Mouse (Mus musculus): Measurements from ENCODE around the gene Scamp1. TPM values are rescaled to one million over a fixed set of nuclear protein-coding genes. Genes with fewer than 3 reads are reported as not detected.

Gene Scamp1
- polyA plus RNA-seq, 1 experiment, result not detected

DNA sequence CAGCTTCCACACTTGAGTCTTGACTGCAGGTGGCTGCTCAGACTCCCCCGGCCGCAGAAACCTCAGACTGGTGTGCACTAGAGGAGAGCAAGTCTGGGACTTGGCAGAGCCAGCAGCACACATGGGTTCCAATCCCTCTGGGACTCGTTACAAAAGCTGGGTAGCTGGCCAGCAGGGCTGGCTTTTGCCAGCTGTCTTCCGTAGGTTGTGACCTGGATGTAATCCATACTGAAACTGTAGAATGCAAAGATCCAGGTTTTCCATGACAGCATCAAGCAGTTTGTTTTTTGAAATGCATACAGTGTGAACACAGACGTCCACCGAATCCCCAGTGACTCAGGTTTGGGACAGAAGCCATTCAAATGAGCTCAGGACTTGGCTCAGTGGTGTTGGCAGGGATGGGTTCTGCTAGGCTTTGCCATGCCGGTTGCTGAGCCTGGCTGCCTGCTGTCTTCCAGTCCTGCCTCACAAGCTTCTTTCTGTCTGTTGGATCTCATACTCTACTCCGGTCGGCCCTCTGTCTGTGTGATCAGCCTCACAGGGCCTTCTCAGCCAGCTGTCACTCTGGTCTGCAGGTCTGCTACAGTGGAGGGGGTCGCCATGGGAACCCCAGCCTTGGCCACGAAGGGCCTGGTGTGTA lies 107.1 kb downstream of the Scamp1 start:
- 55% methylated on average over 11 of the region's 11 CpGs for WGBS
- Histone ChIP-seq H3K27ac (ENCODE audit: insufficient read depth, low read depth, low read length) (no peak overlapping the region), H3K4me1 (ENCODE audit: control insufficient read depth, insufficient read depth, low read length) (peaks cover 27% of the 10 kb centered on the region), H3K4me3 (ENCODE audit: insufficient read depth, low read depth, low read length) (no peak overlapping the region)
- TF ChIP-seq CTCF (IDR thresholded peaks at IDR 0.05; ENCODE audit: insufficient read depth, low read depth, low read length), result no peak
- TF ChIP-seq POLR2A (IDR thresholded peaks at IDR 0.05; ENCODE audit: insufficient read depth, low read depth, low read length), result no peak

- H3K4me3 ChIP-seq (ENCODE audit: insufficient read depth, low read depth, low read length), result no peak overlapping the region
- WGBS, result 72% methylated on average over 7 of the region's 7 CpGs
- TF ChIP-seq CTCF (IDR thresholded peaks at IDR 0.05; ENCODE audit: insufficient read depth, low read depth, low read length) (0 out of 2 replicates have a peak, but pooled peaks have one; percentile 31), POLR2A (IDR thresholded peaks at IDR 0.05; ENCODE audit: insufficient read depth, low read depth, low read length) (no peak)
- no peak overlapping the region for H3K27ac ChIP-seq (ENCODE audit: insufficient read depth, low read depth, low read length)
- peaks cover 28% of the 10 kb centered on the region for H3K4me1 ChIP-seq (ENCODE audit: control insufficient read depth, insufficient read depth, low read length)
Observed at GRCm38 (mm10) chr13:94177148-94177547, 108.5 kb downstream of the Scamp1 start.

DNA sequence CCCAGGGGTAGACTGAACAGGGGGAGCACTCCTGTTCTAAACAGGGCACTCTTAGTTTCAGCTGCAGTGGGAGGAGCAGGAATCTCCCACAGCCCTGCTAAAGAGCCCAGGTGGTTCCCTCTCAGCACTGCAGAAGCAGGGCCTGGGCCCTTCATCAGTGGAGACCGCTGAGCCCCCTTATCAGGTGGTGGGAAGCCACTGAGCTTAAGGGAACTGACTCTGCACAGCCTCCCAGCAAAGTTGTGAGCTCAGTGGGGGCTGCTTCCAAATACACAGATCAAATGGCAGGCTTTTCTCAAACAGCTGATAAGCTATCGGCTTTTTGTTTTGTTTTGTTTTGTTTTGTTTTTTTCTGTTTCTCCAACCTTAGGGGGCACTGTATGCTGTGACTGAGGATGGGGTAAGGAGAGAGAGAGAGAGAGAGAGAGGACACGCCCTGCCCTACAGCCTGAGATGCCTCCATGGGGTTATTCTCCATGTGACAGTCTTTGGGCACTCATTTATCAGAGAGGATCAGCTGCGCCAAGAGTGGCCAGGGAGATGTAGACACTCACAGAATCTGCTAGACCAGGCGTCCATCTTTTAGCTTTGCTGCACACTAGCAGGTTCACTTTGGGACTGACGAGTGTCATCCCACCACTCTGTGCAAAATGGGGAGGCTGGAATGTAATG lies 110.1 kb downstream of the Scamp1 start:
- Histone ChIP-seq H3K27ac (ENCODE audit: insufficient read depth, low read depth, low read length) (no peak overlapping the region), H3K4me3 (ENCODE audit: insufficient read depth, low read depth, low read length) (peak overlapping the region; percentile 43; the same call in 1 of the 2 replicates)
- whole genome bisulfite sequencing, result 76% methylated on average over 6 of the region's 6 CpGs

DNA sequence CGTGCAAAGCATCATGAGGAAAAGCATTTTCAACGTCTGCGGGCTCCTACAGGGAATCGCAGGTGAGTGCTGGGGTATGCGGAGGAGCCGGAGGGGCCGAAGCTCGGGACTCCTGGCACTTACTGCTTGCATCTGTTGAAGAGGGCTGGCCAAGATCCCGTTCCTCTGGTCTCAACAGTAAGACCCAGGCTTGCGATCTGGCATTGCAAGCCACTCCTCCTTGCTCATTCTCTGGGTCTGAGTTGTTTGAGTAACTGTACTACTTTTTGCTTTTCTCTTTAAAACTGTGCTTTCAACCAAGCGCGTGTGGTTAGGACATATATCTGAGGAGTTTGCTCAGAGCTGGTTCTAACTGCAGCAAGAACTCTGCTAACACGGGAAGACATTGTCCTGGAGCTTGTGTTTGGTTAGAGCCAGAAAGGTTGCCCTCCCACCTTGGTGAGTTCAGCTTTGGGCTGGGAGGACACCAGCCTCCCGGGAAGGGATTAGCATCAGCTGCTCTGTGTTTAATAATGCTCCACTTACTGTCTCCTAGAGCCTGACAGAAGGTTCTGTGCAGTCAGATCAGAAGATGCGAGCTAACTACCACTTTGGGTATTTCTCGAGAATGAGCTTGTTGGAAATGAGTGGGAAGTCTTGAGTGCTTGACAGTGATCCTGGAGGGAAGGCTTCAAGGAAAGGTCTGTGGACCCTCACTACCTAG lies 110.9 kb downstream of the Scamp1 start:
- H3K4me3 ChIP-seq (ENCODE audit: insufficient read depth, low read depth, low read length), result peak overlapping the region; percentile 43
- peaks cover 28% of the 10 kb centered on the region for H3K4me1 ChIP-seq (ENCODE audit: control insufficient read depth, insufficient read depth, low read length)
- TF ChIP-seq POLR2A (IDR thresholded peaks at IDR 0.05; ENCODE audit: insufficient read depth, low read depth, low read length) (no peak), CTCF (IDR thresholded peaks at IDR 0.05; ENCODE audit: insufficient read depth, low read depth, low read length) (no peak)
- WGBS, result 11% methylated on average over 16 of the region's 16 CpGs
- H3K27ac ChIP-seq (ENCODE audit: insufficient read depth, low read depth, low read length), result no peak overlapping the region

More for the DNA sequence above, 110.1 kb downstream of the Scamp1 start:
- H3K4me1 ChIP-seq (ENCODE audit: control insufficient read depth, insufficient read depth, low read length), result peaks cover 28% of the 10 kb centered on the region
- TF ChIP-seq CTCF (IDR thresholded peaks at IDR 0.05; ENCODE audit: insufficient read depth, low read depth, low read length), result no peak
- TF ChIP-seq POLR2A (IDR thresholded peaks at IDR 0.05; ENCODE audit: insufficient read depth, low read depth, low read length), result no peak

- 4% methylated on average over 55 of the region's 55 CpGs for WGBS
- no peak overlapping the region for H3K27ac ChIP-seq (ENCODE audit: insufficient read depth, low read depth, low read length)
Observed at GRCm38 (mm10) chr13:94173633-94174576, 111.8 kb downstream of the Scamp1 start.

GRCm38 (mm10) chr13:94172533-94173310 lies 112.9 kb downstream of the Scamp1 start:
- no peak overlapping the region for H3K27ac ChIP-seq (ENCODE audit: insufficient read depth, low read depth, low read length)
- no peak overlapping the region for H3K4me3 ChIP-seq (ENCODE audit: insufficient read depth, low read depth, low read length)
- H3K4me1 ChIP-seq (ENCODE audit: control insufficient read depth, insufficient read depth, low read length), result peaks cover 19% of the 10 kb centered on the region
- no peak for TF ChIP-seq CTCF (IDR thresholded peaks at IDR 0.05; ENCODE audit: insufficient read depth, low read depth, low read length)
- no peak for TF ChIP-seq POLR2A (IDR thresholded peaks at IDR 0.05; ENCODE audit: insufficient read depth, low read depth, low read length)
- WGBS, result 90% methylated on average over 15 of the region's 15 CpGs

More at GRCm38 (mm10) chr13:94173633-94174576, 111.8 kb downstream of the Scamp1 start:
- TF ChIP-seq POLR2A (IDR thresholded peaks at IDR 0.05; ENCODE audit: insufficient read depth, low read depth, low read length) (no peak), CTCF (IDR thresholded peaks at IDR 0.05; ENCODE audit: insufficient read depth, low read depth, low read length) (no peak)
- Histone ChIP-seq H3K4me1 (ENCODE audit: control insufficient read depth, insufficient read depth, low read length) (peaks cover 23% of the 10 kb centered on the region), H3K4me3 (ENCODE audit: insufficient read depth, low read depth, low read length) (peak overlapping the region; percentile 43)

- TF ChIP-seq CTCF (IDR thresholded peaks at IDR 0.05; ENCODE audit: insufficient read depth, low read depth, low read length) (no peak), POLR2A (IDR thresholded peaks at IDR 0.05; ENCODE audit: insufficient read depth, low read depth, low read length) (no peak)
- H3K4me3 ChIP-seq (ENCODE audit: insufficient read depth, low read depth, low read length), result no peak overlapping the region
- H3K4me1 ChIP-seq (ENCODE audit: control insufficient read depth, insufficient read depth, low read length), result peaks cover 19% of the 10 kb centered on the region
- 89% methylated on average over 5 of the region's 5 CpGs for WGBS
- H3K27ac ChIP-seq (ENCODE audit: insufficient read depth, low read depth, low read length), result no peak overlapping the region
Observed at GRCm38 (mm10) chr13:94171612-94172011, 114.0 kb downstream of the Scamp1 start.

All from olfactory bulb, adult 2 months (tissue).